Mouse (Mus musculus): Measurements from ENCODE around the gene Gm49510. TPM values are rescaled to one million over a fixed set of nuclear protein-coding genes. Genes with fewer than 3 reads are reported as not detected.

The Gm49510 gene
- polyA plus RNA-seq, 1 experiment from 2014 or later: 0.22 TPM

DNA sequence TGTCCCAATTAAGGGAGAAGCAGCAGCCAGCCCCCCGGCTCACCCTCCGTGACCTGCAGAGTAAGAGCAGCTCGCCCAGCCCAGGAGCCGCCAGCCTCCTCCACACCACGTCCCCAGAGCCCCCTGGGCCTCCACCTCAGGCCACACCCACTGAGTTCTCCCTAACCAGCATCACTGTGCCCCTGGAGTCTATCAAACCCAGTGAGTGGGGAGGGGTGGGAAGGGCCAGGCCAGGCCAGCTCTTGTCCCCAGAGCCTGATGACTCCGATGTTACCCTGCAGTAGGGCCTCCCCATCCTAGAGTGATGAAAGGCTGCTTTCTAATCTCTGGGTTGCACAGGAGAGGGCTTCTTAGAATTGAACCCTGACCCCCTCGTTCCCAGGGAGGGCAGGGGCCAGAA, 7.0 kb upstream of the Gm49510 start:
- no peak overlapping the region for H3K9ac ChIP-seq (ENCODE audit: low read depth, low read length)
- WGBS (ENCODE audit: insufficient replicate concordance): 49% methylated on average over 7 of the region's 7 CpGs
- ATAC-seq (ENCODE audit: low read depth): no peak

DNA sequence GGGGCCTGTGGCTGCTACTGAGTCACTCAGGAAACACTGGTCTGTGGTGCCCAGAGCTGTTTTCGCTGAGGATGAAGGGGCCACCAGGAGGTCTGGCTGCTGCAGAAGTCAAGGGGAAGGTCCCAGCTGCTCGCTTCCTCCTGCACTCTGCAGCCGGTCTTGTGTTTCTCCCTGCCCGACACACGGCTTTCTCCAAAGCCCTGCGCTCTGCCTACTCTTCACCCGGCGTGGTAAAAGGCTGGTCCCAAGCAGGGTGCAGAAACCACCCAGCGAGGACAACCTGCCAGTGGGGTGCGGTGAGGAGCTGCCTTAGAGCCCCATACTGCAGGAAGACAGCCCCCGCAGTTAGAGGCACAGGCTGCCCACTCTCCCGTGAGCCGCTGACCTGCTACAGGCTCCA, 4.7 kb upstream of the Gm49510 start:
- no peak overlapping the region for H3K9ac ChIP-seq (ENCODE audit: low read depth, low read length)
- peaks cover 5% of the 10 kb centered on the region for H3K36me3 ChIP-seq (ENCODE audit: control insufficient read depth, insufficient read depth)
- H3K4me3 ChIP-seq (ENCODE audit: low read depth, low read length): no peak overlapping the region
- no peaks in the 10 kb centered on the region for H3K9me3 ChIP-seq (replicated peaks; ENCODE audit: control insufficient read depth, low read length)
- peak overlapping the region; percentile 60 for H3K27ac ChIP-seq (ENCODE audit: low read length)
- WGBS (ENCODE audit: insufficient replicate concordance): 31% methylated on average over 13 of the region's 13 CpGs
- H3K27me3 ChIP-seq (ENCODE audit: control insufficient read depth, insufficient read depth, low read depth, low read length): no peaks in the 10 kb centered on the region
- peaks cover 73% of the 10 kb centered on the region for H3K4me1 ChIP-seq (ENCODE audit: control insufficient read depth, low read depth, low read length)
- H3K4me2 ChIP-seq (ENCODE audit: low read depth, low read length): peak overlapping the region; percentile 33; the same call in 1 of the 2 replicates
- ATAC-seq (ENCODE audit: low read depth): no peak

More for the DNA sequence above, 7.0 kb upstream of the Gm49510 start:
- H3K27ac ChIP-seq (ENCODE audit: low read length): no peak overlapping the region
- no peaks in the 10 kb centered on the region for H3K9me3 ChIP-seq (replicated peaks; ENCODE audit: control insufficient read depth, low read length)
- no peak overlapping the region for H3K4me3 ChIP-seq (ENCODE audit: low read depth, low read length)
- H3K4me1 ChIP-seq (ENCODE audit: control insufficient read depth, low read depth, low read length): peaks cover 62% of the 10 kb centered on the region
- H3K27me3 ChIP-seq (ENCODE audit: control insufficient read depth, insufficient read depth, low read depth, low read length): no peaks in the 10 kb centered on the region
- H3K36me3 ChIP-seq (ENCODE audit: control insufficient read depth, insufficient read depth): peaks cover 5% of the 10 kb centered on the region
- H3K4me2 ChIP-seq (ENCODE audit: low read depth, low read length): no peak overlapping the region

DNA sequence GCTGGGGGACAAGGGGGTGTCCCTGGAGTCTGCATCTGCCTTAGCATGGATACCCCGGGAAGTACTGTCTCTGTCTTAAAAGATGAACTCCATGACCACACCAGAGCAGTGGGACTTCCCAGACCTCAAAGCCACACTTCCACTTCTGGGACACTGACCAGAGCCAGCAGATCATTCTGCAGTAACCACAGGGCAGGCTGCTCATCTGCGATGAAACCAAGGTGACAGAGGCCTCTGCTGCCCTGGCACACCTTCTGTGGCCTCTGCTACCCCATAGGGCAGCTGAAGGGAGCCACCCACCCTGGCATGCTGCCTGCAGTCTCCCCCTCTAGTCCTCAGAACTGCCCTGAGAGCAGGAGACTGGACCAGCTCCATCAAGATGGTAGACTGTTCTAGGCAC, 3.7 kb upstream of the Gm49510 start:
- Histone ChIP-seq H3K27ac (ENCODE audit: low read length) (peak overlapping the region; percentile 54), H3K27me3 (ENCODE audit: control insufficient read depth, insufficient read depth, low read depth, low read length) (no peaks in the 10 kb centered on the region), H3K9ac (ENCODE audit: low read depth, low read length) (no peak overlapping the region), H3K4me2 (ENCODE audit: low read depth, low read length) (no peak overlapping the region), H3K36me3 (ENCODE audit: control insufficient read depth, insufficient read depth) (peaks cover 5% of the 10 kb centered on the region), H3K4me3 (ENCODE audit: low read depth, low read length) (no peak overlapping the region), H3K4me1 (ENCODE audit: control insufficient read depth, low read depth, low read length) (peaks cover 77% of the 10 kb centered on the region), H3K9me3 (replicated peaks; ENCODE audit: control insufficient read depth, low read length) (no peaks in the 10 kb centered on the region)
- WGBS (ENCODE audit: insufficient replicate concordance): 25% methylated on average over 2 of the region's 2 CpGs
- ATAC-seq (ENCODE audit: low read depth): no peak

DNA sequence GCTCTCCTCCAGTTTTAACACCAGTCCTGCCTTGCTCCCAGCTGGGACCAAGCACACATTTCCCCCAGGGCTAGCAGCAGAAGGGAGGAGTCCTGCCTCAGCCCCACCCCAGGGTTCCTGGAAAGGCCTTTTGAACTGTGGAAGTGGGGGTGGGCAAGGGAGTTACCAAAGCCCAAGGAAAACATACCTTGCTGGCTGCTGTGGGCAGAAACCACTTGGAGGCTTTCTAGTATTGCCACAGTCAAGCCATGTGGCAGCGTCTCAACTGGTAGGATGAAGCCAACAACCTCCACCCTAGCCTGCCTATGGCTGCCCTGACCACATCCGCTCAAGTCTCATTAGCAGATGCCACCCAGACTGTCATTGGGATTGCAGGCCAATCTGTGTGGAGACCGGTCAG, 3.3 kb upstream of the Gm49510 start:
- ATAC-seq (ENCODE audit: low read depth): no peak
- H3K27ac ChIP-seq (ENCODE audit: low read length): peak overlapping the region; percentile 54

DNA sequence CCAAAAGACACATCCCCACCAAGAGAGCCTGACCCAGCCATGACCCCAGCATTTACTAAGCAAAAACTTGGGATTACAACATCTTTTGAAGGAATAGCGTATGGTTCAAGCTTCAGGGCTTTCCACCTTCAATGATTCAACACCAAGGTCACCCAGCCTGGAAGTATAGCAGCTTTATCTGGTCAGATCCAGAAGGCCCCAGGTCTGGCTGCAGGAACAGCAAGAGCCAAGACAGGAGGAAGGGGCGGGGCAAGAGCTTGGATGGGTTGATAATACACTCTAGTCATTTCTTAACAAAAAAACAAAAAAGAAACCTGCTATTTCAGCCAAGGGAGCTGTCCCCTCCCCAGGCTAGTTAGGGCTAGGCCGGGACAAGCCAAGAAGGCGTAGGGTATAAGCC, 2.0 kb upstream of the Gm49510 start:
- H3K9me3 ChIP-seq (replicated peaks; ENCODE audit: control insufficient read depth, low read length): no peaks in the 10 kb centered on the region
- H3K4me3 ChIP-seq (ENCODE audit: low read depth, low read length): no peak overlapping the region
- WGBS (ENCODE audit: insufficient replicate concordance): 26% methylated on average over 4 of the region's 4 CpGs
- peak overlapping the region; percentile 61 for H3K27ac ChIP-seq (ENCODE audit: low read length)
- H3K36me3 ChIP-seq (ENCODE audit: control insufficient read depth, insufficient read depth): no peaks in the 10 kb centered on the region; the same call in 1 of the 2 replicates
- peaks cover 80% of the 10 kb centered on the region for H3K4me1 ChIP-seq (ENCODE audit: control insufficient read depth, low read depth, low read length)
- H3K9ac ChIP-seq (ENCODE audit: low read depth, low read length): no peak overlapping the region
- no peak for ATAC-seq (ENCODE audit: low read depth)
- H3K27me3 ChIP-seq (ENCODE audit: control insufficient read depth, insufficient read depth, low read depth, low read length): no peaks in the 10 kb centered on the region
- H3K4me2 ChIP-seq (ENCODE audit: low read depth, low read length): peak overlapping the region; percentile 24

More for the DNA sequence above, 3.3 kb upstream of the Gm49510 start:
- Histone ChIP-seq H3K4me1 (ENCODE audit: control insufficient read depth, low read depth, low read length) (peaks cover 81% of the 10 kb centered on the region), H3K36me3 (ENCODE audit: control insufficient read depth, insufficient read depth) (peaks cover 5% of the 10 kb centered on the region), H3K9ac (ENCODE audit: low read depth, low read length) (no peak overlapping the region), H3K9me3 (replicated peaks; ENCODE audit: control insufficient read depth, low read length) (no peaks in the 10 kb centered on the region), H3K4me3 (ENCODE audit: low read depth, low read length) (no peak overlapping the region), H3K4me2 (ENCODE audit: low read depth, low read length) (no peak overlapping the region), H3K27me3 (ENCODE audit: control insufficient read depth, insufficient read depth, low read depth, low read length) (no peaks in the 10 kb centered on the region)
- 40% methylated on average over 3 of the region's 3 CpGs for WGBS (ENCODE audit: insufficient replicate concordance)

DNA sequence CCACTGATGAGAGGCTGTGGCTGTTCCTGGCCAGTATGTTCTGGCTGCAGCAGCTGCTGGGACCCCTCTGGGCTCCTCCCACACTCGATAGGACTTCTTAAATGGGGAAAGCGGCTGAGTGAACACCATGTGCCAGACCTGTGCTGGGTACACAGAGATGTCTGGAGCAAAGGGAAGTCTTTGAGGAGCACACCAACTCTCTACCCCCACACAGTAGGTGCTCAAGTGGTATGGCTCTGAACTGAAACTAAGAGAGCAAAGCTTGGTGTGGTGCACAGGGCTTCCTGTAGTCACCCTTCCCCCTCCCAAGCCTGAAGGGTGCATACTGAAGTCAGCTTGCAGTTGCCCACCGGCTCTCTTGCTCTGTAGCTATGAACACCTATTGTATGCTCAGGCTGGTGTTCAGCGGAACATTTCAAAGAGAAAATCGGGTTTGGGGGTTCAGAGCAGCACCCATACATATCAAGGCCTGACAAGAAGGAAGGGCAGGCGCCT, 913 bp upstream of the Gm49510 start:
- H3K4me3 ChIP-seq (ENCODE audit: low read depth, low read length): peak overlapping the region; percentile 77
- peak overlapping the region; percentile 81 for H3K4me2 ChIP-seq (ENCODE audit: low read depth, low read length)
- no peaks in the 10 kb centered on the region for H3K9me3 ChIP-seq (replicated peaks; ENCODE audit: control insufficient read depth, low read length)
- peaks cover 2% of the 10 kb centered on the region; the same call in 1 of the 2 replicates for H3K36me3 ChIP-seq (ENCODE audit: control insufficient read depth, insufficient read depth)
- H3K27me3 ChIP-seq (ENCODE audit: control insufficient read depth, insufficient read depth, low read depth, low read length): no peaks in the 10 kb centered on the region
- 18% methylated on average over 6 of the region's 6 CpGs for WGBS (ENCODE audit: insufficient replicate concordance)
- ATAC-seq (ENCODE audit: low read depth): no peak
- H3K27ac ChIP-seq (ENCODE audit: low read length): peak overlapping the region; percentile 61
- H3K9ac ChIP-seq (ENCODE audit: low read depth, low read length): peak overlapping the region; percentile 42
- H3K4me1 ChIP-seq (ENCODE audit: control insufficient read depth, low read depth, low read length): peaks cover 79% of the 10 kb centered on the region

DNA sequence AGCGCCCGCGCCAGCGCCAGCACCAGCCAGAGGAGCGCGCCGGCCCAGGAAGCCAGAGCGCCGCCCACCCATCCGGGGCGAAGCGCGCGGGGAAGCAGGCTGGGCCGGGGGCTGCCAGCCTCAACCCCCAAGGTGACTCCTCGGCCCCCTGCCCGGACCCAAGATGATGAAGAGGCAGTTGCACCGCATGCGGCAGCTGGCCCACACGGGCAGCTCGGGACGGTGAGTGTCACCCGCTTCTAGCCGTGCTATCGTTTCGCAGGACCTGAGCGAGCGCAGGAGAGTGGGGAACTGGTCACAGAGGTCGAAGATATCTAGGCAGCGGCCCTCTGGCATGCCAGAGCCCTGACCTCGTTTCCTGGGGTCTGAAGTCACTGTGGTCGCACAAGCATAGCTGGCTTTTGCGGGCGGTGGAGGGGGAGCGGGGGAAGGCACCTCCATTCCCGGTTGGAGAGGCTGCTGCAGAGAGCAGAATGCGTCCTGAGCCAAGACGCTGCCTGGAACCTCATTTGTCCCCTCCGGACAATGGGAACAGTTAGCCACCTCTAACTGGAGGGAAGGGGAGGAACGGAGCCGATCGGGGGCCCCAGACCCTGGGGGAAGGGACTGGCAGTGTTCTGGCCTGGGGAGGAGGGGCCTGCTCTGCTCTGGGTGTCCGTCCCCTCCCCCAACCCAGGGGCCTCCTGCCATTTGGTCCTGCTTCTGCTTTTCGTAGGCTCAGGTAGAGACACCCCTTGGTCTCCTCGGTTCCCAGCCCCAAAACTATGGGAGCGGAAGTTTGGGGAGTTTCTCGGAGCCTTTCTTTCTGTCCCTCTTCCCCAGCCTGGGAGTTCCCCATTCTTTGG, 495 bp downstream of the Gm49510 start, which contains the start of gene Sh3bp1:
TSS of gene Sh3bp1 (plus strand) at position 29 of the 845 bp plus-strand sequence.
- ATAC-seq (ENCODE audit: low read depth): peak; percentile 63
- Histone ChIP-seq H3K4me3 (ENCODE audit: low read depth, low read length) (peak within 1 kb of the TSS; percentile 77), H3K4me2 (ENCODE audit: low read depth, low read length) (peak within 1 kb of the TSS; percentile 81), H3K9ac (ENCODE audit: low read depth, low read length) (peak within 1 kb of the TSS; percentile 77), H3K4me1 (ENCODE audit: control insufficient read depth, low read depth, low read length) (peaks cover 67% of the 10 kb centered on the region), H3K36me3 (ENCODE audit: control insufficient read depth, insufficient read depth) (peaks cover 4% of the 10 kb centered on the region; the same call in 1 of the 2 replicates), H3K27ac (ENCODE audit: low read length) (peak within 1 kb of the TSS; percentile 70), H3K27me3 (ENCODE audit: control insufficient read depth, insufficient read depth, low read depth, low read length) (no peaks in the 10 kb centered on the region), H3K9me3 (replicated peaks; ENCODE audit: control insufficient read depth, low read length) (no peaks in the 10 kb centered on the region)
- WGBS (ENCODE audit: insufficient replicate concordance): under 1% methylated on average over 47 of the region's 47 CpGs

DNA sequence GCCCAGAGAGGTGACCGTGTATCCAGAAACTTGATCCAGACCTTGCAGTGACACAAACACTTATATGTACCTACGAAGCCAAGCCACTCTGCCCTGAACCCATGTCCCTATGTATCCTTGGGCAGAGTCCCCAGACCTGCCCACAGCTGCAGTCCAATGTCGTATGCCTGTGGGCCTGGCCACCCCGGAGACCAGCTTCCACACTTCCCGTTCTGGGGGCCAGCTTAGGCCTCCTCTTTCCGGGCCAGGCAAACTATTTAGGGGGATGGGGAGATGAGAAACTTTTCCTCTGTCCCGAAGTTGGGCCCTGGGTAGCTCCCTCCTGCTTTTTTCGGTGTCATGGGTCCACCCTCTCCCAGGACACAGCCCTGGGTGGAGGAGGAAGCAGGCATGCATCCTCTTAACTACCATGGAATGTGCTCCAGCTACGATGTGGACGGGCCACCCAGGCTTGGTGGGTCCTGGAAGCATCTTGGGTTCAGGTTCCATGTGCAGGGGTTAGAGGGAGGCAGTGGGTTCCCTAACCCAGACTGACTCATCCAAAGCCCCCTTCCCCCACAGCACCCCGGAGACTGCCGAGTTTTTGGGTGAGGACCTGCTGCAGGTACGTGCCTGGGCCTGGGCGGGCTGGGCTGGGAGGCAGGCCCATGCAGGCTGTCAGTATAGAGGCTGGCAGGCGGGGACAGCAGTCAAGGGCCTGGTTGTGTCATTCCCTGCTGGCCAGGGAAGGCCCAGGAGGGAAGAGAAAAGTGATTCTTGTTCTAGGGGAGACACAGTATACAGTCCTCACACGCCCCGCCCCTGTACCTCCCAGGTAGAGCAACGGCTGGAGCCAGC, 1.3 kb downstream of the Gm49510 start:
- peaks cover 58% of the 10 kb centered on the region for H3K4me1 ChIP-seq (ENCODE audit: control insufficient read depth, low read depth, low read length)
- H3K36me3 ChIP-seq (ENCODE audit: control insufficient read depth, insufficient read depth): peaks cover 4% of the 10 kb centered on the region; the same call in 1 of the 2 replicates
- WGBS (ENCODE audit: insufficient replicate concordance): 16% methylated on average over 18 of the region's 18 CpGs
- H3K4me2 ChIP-seq (ENCODE audit: low read depth, low read length): peak overlapping the region; percentile 81
- H3K27me3 ChIP-seq (ENCODE audit: control insufficient read depth, insufficient read depth, low read depth, low read length): no peaks in the 10 kb centered on the region
- H3K9me3 ChIP-seq (replicated peaks; ENCODE audit: control insufficient read depth, low read length): no peaks in the 10 kb centered on the region
- H3K9ac ChIP-seq (ENCODE audit: low read depth, low read length): peak overlapping the region; percentile 77
- peak overlapping the region; percentile 70 for H3K27ac ChIP-seq (ENCODE audit: low read length)
- H3K4me3 ChIP-seq (ENCODE audit: low read depth, low read length): peak overlapping the region; percentile 77
- ATAC-seq (ENCODE audit: low read depth): no peak

Measured in liver, embryonic 16.5 days (tissue).